Mouse (Mus musculus) MEL (cell line): ENCODE results near the gene Nek10. TPM values are rescaled to one million over a fixed set of nuclear protein-coding genes. Genes with fewer than 3 reads are reported as not detected.

Experiments
- DNase-seq: peaks from one replicate; pipeline ENCODE4 v3.0.0; 2011; ENCODE audit warnings: low read depth, low spot score
- H3K27ac ChIP-seq: 2 replicates; pipeline ENCODE4 v1.5.1; 2012; ENCODE audit warnings: low read depth, mild to moderate bottlenecking, control low read depth, low read length, moderate library complexity; ENCODE audit not compliant: control insufficient read depth
- H3K27me3 ChIP-seq, 2 experiments: fragments of 150-350 bp in 1 of 2; sonication (generic) in 1 of 2; 2 replicates each; pipeline ENCODE4 v1.6.1; 2012; ENCODE audit warnings: low read length in 2 of 2, mild to moderate bottlenecking in 2 of 2, improper control_type of control experiment in 1 of 2, moderate library complexity in 1 of 2; ENCODE audit not compliant: insufficient read depth in 2 of 2, control insufficient read depth in 1 of 2
- H3K36me3 ChIP-seq, 2 experiments: 2 replicates each; pipeline ENCODE4 v1.6.1; 2012 to 2014; ENCODE audit warnings: low read length in 2 of 2, improper control_type of control experiment in 1 of 2, inconsistent platforms in 1 of 2, mild to moderate bottlenecking in 1 of 2; ENCODE audit not compliant: insufficient read depth in 2 of 2, control insufficient read depth in 1 of 2
- H3K4me1 ChIP-seq, 2 experiments: fragments of 150-350 bp in 1 of 2; sonication (generic) in 1 of 2; 2 replicates each; pipeline ENCODE4 v1.6.1; 2012; ENCODE audit warnings: low read length in 2 of 2, improper control_type of control experiment in 1 of 2, mild to moderate bottlenecking in 1 of 2; ENCODE audit not compliant: insufficient read depth in 2 of 2, control insufficient read depth in 1 of 2
- H3K4me3 ChIP-seq, 2 experiments: fragments of 150-350 bp in 1 of 2; sonication (generic) in 1 of 2; 2 replicates each; pipeline ENCODE4 v1.5.1; 2012; ENCODE audit warnings: low read depth in 2 of 2, low read length in 2 of 2, mild to moderate bottlenecking in 2 of 2, moderate library complexity in 2 of 2, control low read depth in 1 of 2, improper control_type of control experiment in 1 of 2; ENCODE audit not compliant: control insufficient read depth in 1 of 2, insufficient read depth in 1 of 2
- H3K79me2 ChIP-seq: 2 replicates; pipeline ENCODE4 v1.6.1; 2012; ENCODE audit warnings: mild to moderate bottlenecking, low read length, moderate library complexity; ENCODE audit not compliant: control insufficient read depth, poor library complexity, insufficient read depth
- H3K9ac ChIP-seq: 2 replicates; pipeline ENCODE4 v1.6.1; 2012; ENCODE audit warnings: low read depth, mild to moderate bottlenecking, control low read depth, low read length, moderate library complexity; ENCODE audit not compliant: control insufficient read depth, poor library complexity, severe bottlenecking
- H3K9me3 ChIP-seq: fragments of 150-350 bp; sonication (generic); replicated peaks from 2 replicates; pipeline ENCODE4 v1.6.1; 2012; ENCODE audit warnings: mild to moderate bottlenecking, low read length, improper control_type of control experiment, moderate library complexity; ENCODE audit not compliant: insufficient read depth
- BHLHE40 ChIP-seq: IDR thresholded peaks from 2 replicates; pipeline ENCODE4 v1.6.1; 2012; ENCODE audit warnings: low read depth, mild to moderate bottlenecking, inconsistent platforms, low read length, improper control_type of control experiment, borderline replicate concordance
- E2F4 ChIP-seq: IDR thresholded peaks from 2 replicates; pipeline ENCODE4 v1.6.1; 2011; ENCODE audit warnings: low read depth, low read length, improper control_type of control experiment, borderline replicate concordance
- JUND ChIP-seq: IDR thresholded peaks from 2 replicates; pipeline ENCODE4 v1.6.1; 2011; ENCODE audit warnings: low read depth, mild to moderate bottlenecking, improper control_type of control experiment, low read length
- KAT2A ChIP-seq: conservative IDR thresholded peaks from 2 replicates; pipeline ENCODE4 v1.6.1; 2012; ENCODE audit warnings: low read depth, low read length, improper control_type of control experiment, inconsistent platforms
- MAFK ChIP-seq: IDR thresholded peaks from 2 replicates; pipeline ENCODE4 v1.6.1; 2011; ENCODE audit warnings: low read depth, mild to moderate bottlenecking, low read length, improper control_type of control experiment, borderline replicate concordance
- MAX ChIP-seq: IDR thresholded peaks from 2 replicates; pipeline ENCODE4 v1.6.1; 2011; ENCODE audit warnings: low read length, improper control_type of control experiment
- MXI1 ChIP-seq: IDR thresholded peaks from 2 replicates; pipeline ENCODE4 v1.6.1; 2011; ENCODE audit warnings: mild to moderate bottlenecking, low read depth, low read length, improper control_type of control experiment
- MYB ChIP-seq: IDR thresholded peaks from 2 replicates; pipeline ENCODE4 v1.6.1; 2011; ENCODE audit warnings: mild to moderate bottlenecking, low read depth, low read length, improper control_type of control experiment
- MYC ChIP-seq: IDR thresholded peaks from 2 replicates; pipeline ENCODE4 v1.6.1; 2011; ENCODE audit warnings: low read depth, mild to moderate bottlenecking, low read length, improper control_type of control experiment, moderate library complexity
- NRF1 ChIP-seq: IDR thresholded peaks from 2 replicates; pipeline ENCODE4 v1.6.1; 2014; ENCODE audit warnings: low read depth, mild to moderate bottlenecking, inconsistent platforms, low read length, improper control_type of control experiment, moderate library complexity; ENCODE audit not compliant: poor library complexity, insufficient read depth, severe bottlenecking
- POLR2A ChIP-seq, 2 experiments: IDR thresholded peaks; 2 replicates each; pipeline ENCODE4 v1.6.1; 2011 to 2012; ENCODE audit warnings: low read length in 2 of 2, mild to moderate bottlenecking in 2 of 2, control low read depth in 1 of 2, improper control_type of control experiment in 1 of 2, low read depth in 1 of 2, moderate library complexity in 1 of 2; ENCODE audit not compliant: control insufficient read depth in 1 of 2, insufficient read depth in 1 of 2, poor library complexity in 1 of 2
- POLR2AphosphoS5 ChIP-seq: IDR thresholded peaks from 2 replicates; pipeline ENCODE4 v1.6.1; 2012; ENCODE audit warnings: low read depth, borderline replicate concordance, mild to moderate bottlenecking, inconsistent platforms, low read length, moderate library complexity, mixed read lengths
- RAD21 ChIP-seq: IDR thresholded peaks from 2 replicates; pipeline ENCODE4 v1.6.1; 2011; ENCODE audit warnings: mild to moderate bottlenecking, low read depth, low read length, improper control_type of control experiment
- TAL1 ChIP-seq: IDR thresholded peaks from 2 replicates; pipeline ENCODE4 v1.6.1; 2012; ENCODE audit warnings: mild to moderate bottlenecking, inconsistent platforms, low read length, moderate library complexity, mixed read lengths
- TBP ChIP-seq: IDR thresholded peaks from 2 replicates; pipeline ENCODE4 v1.8.0; 2011; ENCODE audit warnings: low read depth, low read length, improper control_type of control experiment
- ZC3H11A ChIP-seq: IDR thresholded peaks from 2 replicates; pipeline ENCODE4 v1.6.1; 2012; ENCODE audit warnings: low read depth, mild to moderate bottlenecking, inconsistent platforms, low read length, improper control_type of control experiment
- ZNF384 ChIP-seq: IDR thresholded peaks from 2 replicates; pipeline ENCODE4 v1.6.1; 2012; ENCODE audit warnings: low read depth, mild to moderate bottlenecking, inconsistent platforms, low read length, improper control_type of control experiment
- polyA plus RNA-seq, 2 experiments: library from polyadenylated mRNA; stranded (reverse) in 1 of 2; unstranded in 1 of 2; fragments of >175 nt in 1 of 2; fragments of >200 nt in 1 of 2; gene quantifications; 2 replicates each; pipeline versions ENCODE4 v1.2.1 to v1.2.4; 2012; ENCODE audit warnings: low replicate concordance in 2 of 2, low read depth in 1 of 2; ENCODE audit not compliant: insufficient read length in 2 of 2, insufficient read depth in 1 of 2, missing spikeins in 1 of 2
- total RNA-seq: library from RNA; depleted of rRNA; stranded (reverse); fragments of 300-350 nt; gene quantifications from 2 replicates; pipeline ENCODE4 v1.2.3, GENCODE M21; 2012

The Nek10 gene
- total and polyA plus RNA-seq, 3 experiments, result not detected

- no peaks in the 10 kb centered on the region for H3K79me2 ChIP-seq
- H3K4me1 ChIP-seq, result no peaks in the 10 kb centered on the region
- H3K4me3 ChIP-seq, result no peak overlapping the region
- no peaks in the 10 kb centered on the region for H3K9me3 ChIP-seq
- DNase-seq, result no peak
- H3K36me3 ChIP-seq, result no peaks in the 10 kb centered on the region
- no peak for TF ChIP-seq BHLHE40
- H3K9ac ChIP-seq, result no peak overlapping the region
- H3K27ac ChIP-seq, result no peak overlapping the region
- H3K27me3 ChIP-seq, result no peaks in the 10 kb centered on the region
These were observed 145.8 kb downstream of the Nek10 start for GRCm38 (mm10) chr14:14949023-14949422.

- Histone ChIP-seq H3K9ac (no peak overlapping the region), H3K9me3 (no peaks in the 10 kb centered on the region), H3K4me3 (no peak overlapping the region), H3K27me3 (no peaks in the 10 kb centered on the region), H3K79me2 (no peaks in the 10 kb centered on the region), H3K36me3 (no peaks in the 10 kb centered on the region), H3K4me1 (no peaks in the 10 kb centered on the region), H3K27ac (no peak overlapping the region)
- TF ChIP-seq MAX (no peak), RAD21 (no peak), MYB (no peak), POLR2A (IDR thresholded peaks at IDR 0.05; ENCODE audit: control insufficient read depth in 1 of 2, insufficient read depth in 1 of 2, low read depth in 1 of 2, low read length in 2 of 2, poor library complexity in 1 of 2) (no peak), POLR2AphosphoS5 (no peak), KAT2A (no peak)
- no peak for DNase-seq
These were observed 148.6 kb downstream of the Nek10 start for GRCm38 (mm10) chr14:14951808-14952207.

GRCm38 (mm10) chr14:14959780-14960440, 156.7 kb downstream of the Nek10 start:
- H3K9me3 ChIP-seq, result no peaks in the 10 kb centered on the region
- no peak overlapping the region for H3K27ac ChIP-seq
- no peak overlapping the region for H3K9ac ChIP-seq
- H3K4me1 ChIP-seq, result no peaks in the 10 kb centered on the region
- H3K36me3 ChIP-seq, result no peaks in the 10 kb centered on the region
- no peaks in the 10 kb centered on the region for H3K79me2 ChIP-seq
- DNase-seq, result no peak
- no peaks in the 10 kb centered on the region for H3K27me3 ChIP-seq
- TF ChIP-seq E2F4 (no peak), ZNF384 (no peak), POLR2AphosphoS5 (no peak), MAFK (no peak), MXI1 (no peak), JUND (no peak), TBP (no peak), MYC (no peak), KAT2A (no peak), ZC3H11A (no peak), MAX (no peak), NRF1 (no peak), POLR2A (IDR thresholded peaks at IDR 0.05; ENCODE audit: control insufficient read depth in 1 of 2, insufficient read depth in 1 of 2, low read depth in 1 of 2, low read length in 2 of 2, poor library complexity in 1 of 2) (no peak), TAL1 (no peak)
- no peak overlapping the region for H3K4me3 ChIP-seq
